14 mouse cellular contexts compared by ENCODE assay signal in genomic region chr7:55983107-55983506, GRCm38 (mm10).
"Had no signal": no experiment of that assay in that cellular context is flagged by ENCODE, and none has a peak within 500 bp of the region (broad histone marks: within the 10 kb centered on the region; RNA-seq: fewer than 3 reads in every experiment).

No protein-coding gene starts in this region.

- H3K27me3 ChIP-seq: hindbrain, embryonic 15.5 days; limb, embryonic 13.5 days; midbrain, embryonic 12.5 days; neural tube, embryonic 15.5 days had no signal

- H3K9ac ChIP-seq: hindbrain, embryonic 15.5 days; limb, embryonic 13.5 days; midbrain, embryonic 12.5 days; neural tube, embryonic 15.5 days had no signal

- H3K4me3 ChIP-seq: hindbrain, embryonic 15.5 days; layer of hippocampus, adult 2 months; limb, embryonic 13.5 days; midbrain, embryonic 12.5 days; neural tube, embryonic 15.5 days had no signal

- H3K4me2 ChIP-seq: hindbrain, embryonic 15.5 days; limb, embryonic 13.5 days; midbrain, embryonic 12.5 days; neural tube, embryonic 15.5 days had no signal

- ATAC-seq: intestine, postnatal 0 days had no signal

- H3K27ac ChIP-seq: hindbrain, embryonic 15.5 days; kidney, postnatal 0 days; layer of hippocampus, adult 2 months; limb, embryonic 13.5 days; midbrain, embryonic 12.5 days; neural tube, embryonic 15.5 days had no signal

- H3K9me3 ChIP-seq: hindbrain, embryonic 15.5 days; limb, embryonic 13.5 days; midbrain, embryonic 12.5 days; neural tube, embryonic 15.5 days had no signal

- DNase-seq: kidney, adult 8-10 months; kidney, postnatal 4 days; left cerebral cortex, postnatal 4 days; right cerebral cortex, adult 18-20 months; right cerebral cortex, postnatal 25 days; thymus, adult 18-20 months; thymus, postnatal 14 days had no signal

- H3K4me1 ChIP-seq: hindbrain, embryonic 15.5 days; limb, embryonic 13.5 days; midbrain, embryonic 12.5 days; neural tube, embryonic 15.5 days had no signal
